Mouse (Mus musculus): ENCODE measurements around the gene Azi2.
A peak's percentile ranks its signal among the peaks of the same experiment; 100 is the strongest.

The Azi2 gene

DNA sequence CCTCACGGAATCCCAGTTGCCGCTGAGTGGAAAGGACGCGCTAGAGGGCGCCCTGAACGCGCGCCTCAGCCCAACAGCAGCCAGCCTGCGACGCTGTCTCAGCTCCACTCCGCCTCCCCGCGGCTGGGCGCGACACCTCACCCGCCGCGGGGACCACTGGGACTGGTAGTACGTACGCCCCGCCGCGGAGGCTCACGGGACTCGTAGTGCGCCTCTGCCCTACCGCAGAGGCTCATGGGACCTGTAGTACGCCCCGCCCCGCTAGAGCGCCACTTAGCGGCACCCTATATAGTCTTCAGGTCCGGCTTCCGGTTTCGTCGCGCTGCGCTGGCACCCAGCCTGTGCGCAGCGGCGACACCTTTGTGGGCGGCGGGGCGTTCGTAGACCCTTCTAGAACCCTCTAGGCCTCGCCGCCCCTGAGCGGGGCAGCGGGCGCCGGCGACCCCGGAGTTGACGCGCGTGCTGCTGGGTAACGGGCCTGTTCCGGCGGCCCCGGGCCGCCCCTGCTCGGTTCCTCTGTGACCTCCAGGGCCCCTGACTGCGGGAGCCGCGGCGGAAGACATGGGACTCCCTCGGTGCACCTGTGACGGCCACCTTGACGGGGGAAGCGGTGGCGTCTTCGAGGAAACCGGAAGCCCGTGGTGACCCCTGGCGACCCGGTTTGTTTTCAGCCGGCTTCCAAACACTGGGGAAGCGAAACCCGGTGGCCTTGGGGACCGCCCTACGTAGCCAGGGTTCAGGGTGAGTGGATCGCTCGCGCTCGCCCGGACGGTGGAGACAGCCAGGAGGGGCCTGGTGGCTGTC is at the start of gene Azi2:
TSS of gene Azi2 (plus strand) at position 282 of the 804 bp plus-strand sequence.
- DNase-seq (ENCODE audit: low read depth, low spot score): peak; percentile 100

DNA sequence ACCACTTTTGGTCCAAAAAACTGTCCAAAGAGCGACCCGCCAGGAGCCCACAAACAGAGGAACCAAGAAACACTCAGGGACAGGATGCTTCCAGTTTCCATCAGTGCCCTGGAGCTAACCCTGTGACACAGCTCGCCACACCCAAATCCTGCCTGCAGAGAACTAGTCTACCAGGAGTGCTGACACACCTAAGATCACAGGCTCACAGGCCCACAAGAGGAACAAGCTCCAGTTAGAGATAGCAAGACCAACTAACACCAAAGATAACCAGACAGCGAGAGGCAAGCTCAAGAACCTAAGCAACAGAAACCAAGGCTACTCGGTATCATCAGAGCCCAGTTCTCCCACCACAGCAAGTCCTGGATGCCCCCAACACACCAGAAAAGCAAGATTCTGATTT is 43.7 kb upstream of the Azi2 start:
- DNase-seq (ENCODE audit: low read depth, low spot score): no peak

DNA sequence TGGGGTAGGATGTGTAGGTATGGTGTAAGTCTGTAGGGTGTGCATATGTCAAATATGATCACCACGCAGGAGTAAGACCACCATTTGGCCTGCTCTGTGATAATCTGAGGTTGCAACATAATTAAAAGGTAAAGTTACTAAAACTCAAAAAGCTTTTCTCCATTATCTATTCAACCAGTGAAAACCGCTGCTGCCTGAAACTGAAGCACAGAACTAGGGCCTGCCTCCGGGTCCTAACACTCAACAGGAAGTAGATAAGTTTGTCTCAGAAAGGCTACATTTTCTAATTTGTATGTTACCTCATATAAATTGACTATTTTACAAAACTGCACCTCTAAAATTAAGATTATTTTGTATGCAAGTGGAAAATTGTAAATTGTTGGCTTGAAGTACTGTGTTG is 38.8 kb upstream of the Azi2 start:
- no peak for DNase-seq (ENCODE audit: low read depth, low spot score)

DNA sequence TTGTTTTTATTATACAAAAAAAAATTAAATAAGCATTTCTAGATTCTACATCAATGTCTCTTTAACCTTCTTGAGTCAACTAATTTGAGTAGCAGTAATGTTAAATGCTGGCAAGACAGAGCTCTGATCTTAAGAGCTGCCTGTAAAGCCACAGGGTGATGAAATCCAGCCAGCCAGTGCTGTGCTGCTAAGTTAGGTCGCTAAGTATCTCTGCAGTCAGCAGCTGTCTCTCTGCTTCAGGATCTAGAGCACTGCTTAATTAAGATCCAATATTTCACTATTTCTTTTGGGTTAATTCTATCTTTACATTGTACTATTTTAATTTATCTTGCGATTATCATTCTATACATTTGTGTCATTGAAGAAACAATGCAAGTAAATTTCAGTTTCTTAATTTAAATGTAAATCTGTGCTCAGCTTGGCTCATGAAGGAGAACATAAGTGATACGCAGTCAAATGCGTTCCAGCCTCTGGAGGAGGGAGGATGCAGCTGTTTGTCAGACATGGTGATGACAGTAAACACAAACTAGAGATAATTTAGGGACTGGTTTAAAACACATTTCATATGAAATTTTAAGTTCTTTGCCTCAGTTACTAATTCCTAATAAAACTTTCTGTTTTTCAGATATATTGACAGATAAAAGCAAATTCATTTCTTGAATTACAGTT is 36.9 kb upstream of the Azi2 start:
- no peak for DNase-seq (ENCODE audit: low read depth, low spot score)

DNA sequence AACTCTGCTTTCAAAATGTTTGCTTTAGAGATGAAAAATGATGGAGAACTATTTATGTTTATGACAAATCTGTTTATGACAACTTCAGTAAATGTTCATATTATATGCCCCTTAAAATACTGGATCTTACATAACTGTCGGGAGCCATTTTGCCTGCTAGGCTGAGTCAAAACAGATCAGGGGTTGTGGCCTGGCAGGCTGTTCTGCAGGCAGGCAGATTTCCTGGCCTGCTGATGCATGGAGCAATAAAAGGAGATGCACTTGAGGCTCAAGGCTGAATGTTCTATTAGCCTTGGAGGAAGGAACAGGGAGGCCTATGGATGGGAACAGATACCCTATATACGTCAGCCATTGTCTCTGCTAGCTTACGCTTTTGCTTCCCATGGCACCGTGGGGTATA is 36.4 kb upstream of the Azi2 start:
- DNase-seq (ENCODE audit: low read depth, low spot score): no peak

DNA sequence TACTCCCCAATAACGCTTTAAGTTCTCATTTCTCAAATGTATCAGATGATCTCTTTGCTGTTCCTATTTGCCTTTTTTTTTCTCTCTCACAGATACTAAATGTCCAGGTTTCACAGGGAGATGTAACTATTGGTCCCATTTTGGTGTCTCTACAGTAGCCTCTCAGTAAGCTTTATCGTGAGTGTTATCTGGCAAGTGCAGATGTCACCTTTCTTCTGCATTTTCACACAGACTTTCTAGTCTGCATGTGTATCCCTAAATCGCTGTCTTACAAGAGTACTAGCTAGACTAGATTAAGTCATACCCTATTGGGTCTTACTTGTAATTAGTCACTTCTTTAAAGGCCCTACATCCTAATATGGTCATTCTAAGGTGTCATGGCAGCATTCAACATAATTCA is 27.4 kb upstream of the Azi2 start:
- no peak for DNase-seq (ENCODE audit: low read depth, low spot score)

DNA sequence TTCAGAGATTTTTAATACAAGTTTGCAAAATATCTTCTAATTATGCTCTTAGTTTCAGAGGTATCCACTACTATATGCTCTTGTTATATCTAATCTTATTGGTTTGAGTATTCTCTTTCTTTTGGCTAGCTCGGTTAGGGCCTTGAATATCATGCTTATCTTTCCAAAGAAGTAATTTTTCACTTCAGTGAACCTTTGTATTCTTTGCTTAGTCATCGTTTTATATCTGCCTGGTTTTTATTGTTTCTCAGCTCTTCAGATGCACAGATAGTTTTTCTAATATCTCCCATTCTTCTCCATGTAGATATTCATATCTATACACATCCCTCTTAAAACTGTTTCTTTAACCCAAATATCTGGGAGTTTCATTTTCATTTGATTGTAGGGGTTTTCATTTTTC is 15.3 kb upstream of the Azi2 start:
- DNase-seq (ENCODE audit: low read depth, low spot score): no peak

DNA sequence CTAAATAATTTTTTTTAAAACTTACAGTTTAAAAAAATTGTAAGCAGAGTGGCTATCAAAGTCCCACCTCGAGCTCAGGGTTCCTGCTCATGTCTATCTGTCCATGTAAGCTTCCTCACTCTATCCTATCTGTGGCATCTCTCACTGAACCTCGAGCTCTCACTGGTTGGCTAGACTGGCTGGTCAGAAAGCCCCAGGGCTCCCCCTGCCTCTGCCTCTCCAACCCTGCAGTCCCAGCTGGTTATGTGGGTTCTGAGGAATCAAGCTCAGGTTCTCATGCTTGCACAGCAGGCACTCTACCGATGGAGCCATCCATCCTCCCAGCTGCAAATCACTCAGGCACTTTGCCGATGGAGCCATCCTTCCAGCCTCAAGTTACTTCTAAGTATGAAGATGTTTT is 10.8 kb upstream of the Azi2 start:
- no peak for DNase-seq (ENCODE audit: low read depth, low spot score)

DNA sequence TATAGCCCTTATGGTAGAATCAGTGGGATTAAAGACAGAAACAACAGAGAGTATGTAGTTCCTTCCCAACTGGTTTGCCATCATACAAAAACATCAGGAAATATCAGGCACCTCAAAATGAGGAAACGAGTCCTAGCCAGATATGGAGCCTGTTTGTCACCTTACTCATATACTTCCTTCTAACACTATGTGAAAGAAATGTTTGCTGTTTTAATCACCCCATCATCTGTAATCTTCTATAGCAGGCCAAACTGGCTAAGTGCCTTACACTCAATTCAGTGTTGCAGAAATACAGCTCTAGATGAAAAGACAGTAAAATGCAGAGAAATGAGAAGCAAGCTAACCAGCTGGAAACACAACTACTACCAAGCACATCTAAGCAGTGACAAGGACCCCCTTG is 10.0 kb upstream of the Azi2 start:
- no peak for DNase-seq (ENCODE audit: low read depth, low spot score)

DNA sequence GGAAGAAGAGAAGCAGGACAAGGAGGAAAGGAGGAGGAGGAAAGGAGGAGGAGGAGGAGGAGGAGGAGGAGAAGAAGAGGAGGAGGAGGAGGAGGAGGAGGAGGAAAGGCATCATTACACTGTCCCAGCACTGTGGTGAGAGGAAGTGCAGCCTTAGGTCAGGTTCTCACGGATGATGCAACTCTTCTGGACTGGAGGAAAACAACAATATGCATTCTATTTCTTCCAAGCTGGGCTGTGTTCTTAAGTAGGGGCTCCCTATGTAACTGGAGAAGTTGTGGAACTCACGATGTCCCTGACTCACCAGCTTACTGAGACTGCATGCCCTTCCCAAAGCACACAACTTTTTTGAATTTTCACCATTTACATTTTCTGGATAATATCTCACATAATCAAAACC is 8.6 kb upstream of the Azi2 start:
- no peak for DNase-seq (ENCODE audit: low read depth, low spot score)

DNA sequence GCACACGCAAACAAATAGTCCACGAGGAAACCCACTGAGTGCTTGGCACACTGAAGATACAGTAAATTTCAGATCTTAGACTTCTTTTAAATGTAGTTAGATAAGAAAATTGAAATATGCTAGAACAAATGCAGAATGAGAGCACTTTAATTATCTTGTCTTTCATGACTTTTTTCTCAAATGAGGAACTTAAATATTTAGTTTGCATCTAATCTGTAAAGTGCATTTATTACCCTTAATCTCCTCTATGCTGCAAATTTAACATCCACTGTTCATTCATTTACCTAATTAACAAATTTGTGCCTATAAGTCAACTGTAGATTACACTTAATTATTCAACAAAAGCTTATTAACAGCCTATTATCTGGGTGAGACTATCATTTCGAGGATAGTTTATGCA is 5.3 kb upstream of the Azi2 start:
- DNase-seq (ENCODE audit: low read depth, low spot score): no peak

DNA sequence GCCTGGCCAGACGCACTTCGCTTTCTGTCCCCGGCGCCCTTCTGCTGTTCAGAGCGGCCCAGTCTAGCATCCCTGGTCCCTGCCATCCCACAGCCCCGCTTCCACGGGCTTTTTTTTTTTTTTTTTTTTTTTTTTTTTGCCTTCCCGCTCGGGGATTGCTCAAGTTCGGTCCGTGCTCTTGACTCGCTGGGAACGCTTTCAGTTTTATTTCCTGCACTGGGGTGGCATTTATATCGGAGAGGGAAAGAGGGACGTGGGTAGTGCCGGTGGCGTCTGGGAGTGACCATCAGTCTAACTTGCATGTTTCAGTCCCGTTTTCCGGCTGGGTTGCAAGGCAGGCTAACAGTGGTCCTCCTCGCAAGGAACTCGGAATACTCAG is 712 bp downstream of the Azi2 start:
- DNase-seq (ENCODE audit: low read depth, low spot score): no peak

DNA sequence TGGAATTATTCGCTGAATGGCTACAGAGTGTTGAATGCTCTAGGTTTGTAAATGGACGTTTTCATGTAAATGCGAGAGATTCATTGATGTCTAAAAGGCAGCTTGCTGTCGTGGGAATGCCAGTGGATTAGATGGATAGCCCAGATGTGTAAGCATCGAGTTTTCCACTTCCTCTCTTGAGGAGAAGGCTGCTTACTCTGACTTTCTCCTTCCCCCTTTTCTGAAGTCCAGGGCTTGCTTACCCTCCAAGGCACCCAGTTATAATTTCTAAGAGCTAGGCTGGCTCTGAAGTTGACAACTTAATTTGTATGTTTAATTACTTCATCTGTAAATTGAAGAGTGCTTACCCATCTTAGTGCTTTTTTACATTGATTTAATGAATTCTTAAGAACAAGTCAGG is 1.3 kb downstream of the Azi2 start:
- no peak for DNase-seq (ENCODE audit: low read depth, low spot score)

DNA sequence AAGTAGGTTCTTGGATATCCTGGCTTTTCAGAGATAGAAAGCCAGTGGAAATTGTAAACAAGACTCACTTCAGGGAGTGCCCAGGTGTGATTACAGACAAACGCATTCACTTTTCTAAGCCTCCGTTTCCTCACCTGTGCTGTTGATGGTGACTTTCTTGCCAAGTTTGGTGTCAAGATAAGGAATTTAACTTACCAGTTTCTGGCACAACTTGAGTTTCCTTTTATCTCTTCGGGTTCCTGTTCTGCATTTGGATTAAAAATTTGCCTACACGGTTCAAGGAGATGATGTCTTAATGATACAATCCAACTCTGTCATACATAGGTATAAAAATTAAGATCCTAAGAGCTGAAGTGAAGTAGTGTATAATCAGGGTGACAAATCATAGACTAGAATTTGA is 2.4 kb downstream of the Azi2 start:
- DNase-seq (ENCODE audit: low read depth, low spot score): no peak

DNA sequence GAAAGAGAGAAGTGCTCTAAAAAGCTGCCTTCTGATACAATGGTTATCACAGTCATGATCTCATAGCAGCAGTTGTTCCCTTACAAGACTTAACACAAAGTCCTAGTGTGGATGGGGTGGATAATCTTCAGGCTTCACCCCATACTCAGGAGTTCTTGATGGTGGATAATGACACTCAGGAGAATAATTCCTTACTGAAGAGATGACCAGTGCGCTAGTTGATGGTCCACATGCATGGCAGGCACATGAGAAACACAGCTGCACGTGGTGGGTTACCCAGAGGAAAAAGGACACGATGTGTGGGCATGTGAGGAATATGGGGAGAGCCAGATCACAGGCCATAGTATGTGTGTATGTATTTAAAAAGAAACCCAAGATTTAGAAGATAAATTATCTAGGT is 3.3 kb downstream of the Azi2 start:
- DNase-seq (ENCODE audit: low read depth, low spot score): no peak

DNA sequence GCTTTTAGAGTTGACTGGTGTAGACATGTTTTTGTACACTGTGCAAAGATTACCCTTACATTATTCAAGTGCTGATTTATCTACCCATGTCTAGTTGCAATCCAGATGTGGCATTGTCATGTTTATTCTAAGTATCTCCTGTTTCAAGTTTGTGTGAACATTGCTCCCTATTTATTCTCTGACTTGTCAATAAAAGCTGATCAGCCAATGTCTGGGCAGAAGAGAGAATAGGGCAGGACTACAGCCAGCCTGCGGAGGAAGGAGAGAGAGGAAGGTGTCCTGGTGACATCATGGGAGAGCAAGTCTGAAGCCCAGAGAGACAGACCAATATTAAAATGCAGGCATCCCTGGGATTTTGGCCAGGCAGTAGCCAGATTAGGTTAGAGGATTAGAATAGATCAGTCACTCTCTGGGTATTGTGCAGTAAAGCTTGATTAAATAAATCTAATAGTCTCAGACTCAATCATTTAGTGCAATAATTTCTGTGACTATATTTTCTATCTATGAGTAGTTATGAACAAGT is 4.8 kb downstream of the Azi2 start:
- peak; percentile 53 for DNase-seq (ENCODE audit: low read depth, low spot score)

DNA sequence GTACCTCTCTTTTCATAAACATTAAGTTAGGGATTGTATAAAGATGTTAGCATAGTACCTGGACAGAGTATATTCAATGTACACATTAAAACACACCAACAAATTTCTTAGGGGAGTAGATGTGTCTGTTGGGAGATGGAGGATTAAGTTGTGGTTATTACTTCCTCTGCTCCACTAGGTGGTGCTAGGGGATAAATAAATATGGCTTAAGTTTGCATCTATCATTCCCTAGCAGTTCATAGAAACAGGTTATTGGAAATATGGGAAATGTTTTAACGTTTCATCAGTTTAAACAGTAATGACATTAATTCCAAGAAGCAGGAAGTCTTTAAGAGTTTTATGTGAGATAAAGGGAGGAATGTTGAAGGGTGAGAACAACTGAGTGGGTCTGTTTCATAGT is 13.0 kb downstream of the Azi2 start:
- DNase-seq (ENCODE audit: low read depth, low spot score): peak; percentile 35

DNA sequence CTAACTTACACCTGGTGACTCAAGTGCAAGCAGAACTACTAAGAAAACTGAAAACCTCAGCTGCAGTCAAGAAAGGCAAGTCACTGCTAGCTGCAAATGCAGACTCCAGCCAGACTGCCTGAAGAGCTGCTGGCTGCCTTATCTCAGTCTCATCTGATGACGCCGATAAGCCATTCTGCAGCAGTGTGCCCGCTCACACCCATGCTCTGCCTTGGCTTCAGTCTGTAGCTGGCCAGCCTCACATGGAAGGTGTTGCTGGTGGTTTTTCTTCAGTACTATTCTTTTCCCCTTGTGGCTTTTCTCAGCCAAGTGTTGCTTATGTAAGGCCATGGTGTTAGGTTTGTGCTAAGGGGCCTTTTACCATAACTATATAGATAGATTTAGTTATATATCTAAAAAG is 18.8 kb downstream of the Azi2 start:
- no peak for DNase-seq (ENCODE audit: low read depth, low spot score)

DNA sequence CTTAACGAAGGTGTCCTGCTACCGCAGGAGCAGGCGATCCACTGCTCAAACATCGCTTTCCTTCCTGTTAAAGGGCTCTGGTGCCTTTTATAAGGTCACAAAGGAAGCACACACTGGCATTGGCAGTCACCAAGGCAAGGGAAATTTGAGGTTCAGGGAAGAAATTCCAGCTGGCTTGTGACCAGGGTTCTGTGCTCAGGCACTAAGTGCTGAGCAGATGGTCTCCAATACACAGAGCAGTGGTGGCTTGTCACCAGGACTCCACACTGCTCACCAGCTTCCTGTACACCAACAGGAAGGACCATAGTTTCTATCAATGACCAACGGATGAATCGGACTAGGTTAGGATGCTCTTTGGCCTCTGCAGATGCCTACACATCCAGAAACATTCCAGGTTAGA is 30.1 kb downstream of the Azi2 start:
- no peak for DNase-seq (ENCODE audit: low read depth, low spot score)

DNA sequence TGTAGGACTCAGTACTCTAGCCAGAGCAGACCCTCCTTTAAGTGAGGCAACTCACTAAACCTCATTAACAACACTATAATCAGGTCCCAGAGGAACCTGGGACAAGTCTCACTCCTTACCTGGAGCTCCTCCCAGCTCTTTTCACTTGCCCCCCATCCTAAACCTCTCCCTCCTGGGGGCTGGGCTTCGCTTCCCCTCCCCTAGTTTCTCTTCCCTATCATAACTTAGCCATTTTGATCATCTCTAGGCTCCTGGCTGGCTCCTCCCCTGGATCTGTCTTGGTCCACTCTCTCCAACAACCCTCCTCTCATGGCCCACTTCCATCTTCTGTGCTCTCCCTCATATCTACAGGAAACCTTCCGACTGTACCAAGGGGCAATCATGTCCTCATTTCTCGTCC is 31.0 kb downstream of the Azi2 start:
- no peak for DNase-seq (ENCODE audit: low read depth, low spot score)

DNA sequence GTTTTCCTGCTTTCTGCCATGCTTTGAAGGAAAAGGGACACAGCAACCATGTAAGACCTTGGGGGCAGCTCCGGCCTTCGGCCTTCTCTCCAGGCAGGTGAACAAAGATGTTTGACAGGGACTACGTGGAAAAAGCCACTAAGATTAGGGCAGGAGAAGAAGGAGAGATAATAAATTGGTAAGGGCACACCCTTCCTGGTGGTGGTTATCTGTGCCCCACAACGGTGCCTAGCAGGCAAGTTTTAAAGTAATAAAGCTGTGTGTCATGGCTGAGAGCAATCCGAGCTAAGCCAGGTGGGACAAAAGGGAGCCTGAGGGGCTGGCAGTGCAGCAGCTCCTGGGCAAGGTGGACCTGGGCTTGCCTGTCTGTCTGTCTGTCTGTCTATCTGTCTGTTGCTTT is 31.8 kb downstream of the Azi2 start:
- no peak for DNase-seq (ENCODE audit: low read depth, low spot score)

DNA sequence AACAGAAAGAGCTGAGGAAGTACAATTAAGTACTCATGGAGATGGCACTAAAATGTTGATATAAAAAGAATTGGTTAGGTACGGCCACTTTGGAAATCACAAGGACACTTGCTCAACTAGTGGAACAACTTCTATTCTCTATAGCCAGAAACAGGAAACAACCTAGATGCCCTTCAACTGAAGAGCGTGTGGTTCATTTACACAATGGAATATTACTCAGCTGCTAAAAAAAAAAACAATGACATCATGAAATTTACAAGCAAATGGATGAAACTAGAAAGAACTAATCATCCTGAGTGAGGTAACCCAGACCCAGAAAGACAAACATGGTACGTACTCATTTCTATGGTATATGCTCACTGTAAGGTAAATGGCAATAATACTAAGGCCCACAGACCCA is 33.1 kb downstream of the Azi2 start:
- no peak for DNase-seq (ENCODE audit: low read depth, low spot score)
